Mouse (Mus musculus): ENCODE data around the gene Msantd3.

Gene Msantd3

DNA sequence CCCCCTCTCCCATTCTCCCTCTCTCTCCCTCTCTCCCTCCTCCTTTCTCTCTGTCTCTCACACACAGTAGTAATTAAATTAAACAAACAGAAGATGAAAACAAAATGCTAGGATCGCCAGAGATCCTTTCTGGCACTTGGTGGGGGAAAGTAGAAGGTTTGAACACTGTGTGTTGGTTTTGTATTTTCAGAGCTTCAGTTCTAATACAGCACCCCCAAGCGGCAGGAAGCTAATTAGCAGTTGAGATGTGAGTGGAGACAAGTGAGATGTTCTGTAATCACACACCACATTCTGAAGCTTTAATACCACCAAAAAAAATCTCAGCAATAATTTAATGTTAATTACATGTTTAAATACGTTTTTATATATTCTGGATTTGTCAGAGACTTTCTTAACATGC, 16.0 kb downstream of the Msantd3 start:
- DNase-seq: peak; percentile 68

DNA sequence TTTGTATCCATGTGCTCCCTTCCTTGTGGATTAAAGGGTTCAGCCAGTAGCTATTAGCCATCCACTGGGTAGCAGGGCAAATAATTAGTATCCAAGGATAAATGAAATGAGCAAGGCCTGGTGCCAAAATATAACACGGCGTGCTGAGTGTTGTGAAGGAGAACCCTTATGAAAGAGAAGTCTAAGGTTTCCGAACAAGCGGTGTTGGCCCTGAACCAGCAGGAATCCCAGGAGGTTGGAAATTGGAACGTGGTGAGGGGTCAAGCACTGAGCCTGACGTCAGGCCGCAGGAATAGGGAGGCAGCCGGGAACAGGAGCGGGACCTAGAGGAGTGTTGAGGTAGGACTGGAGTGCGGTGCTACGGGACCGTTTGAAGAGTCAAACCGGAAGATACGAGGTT, 19.9 kb downstream of the Msantd3 start:
- no peak for DNase-seq

DNA sequence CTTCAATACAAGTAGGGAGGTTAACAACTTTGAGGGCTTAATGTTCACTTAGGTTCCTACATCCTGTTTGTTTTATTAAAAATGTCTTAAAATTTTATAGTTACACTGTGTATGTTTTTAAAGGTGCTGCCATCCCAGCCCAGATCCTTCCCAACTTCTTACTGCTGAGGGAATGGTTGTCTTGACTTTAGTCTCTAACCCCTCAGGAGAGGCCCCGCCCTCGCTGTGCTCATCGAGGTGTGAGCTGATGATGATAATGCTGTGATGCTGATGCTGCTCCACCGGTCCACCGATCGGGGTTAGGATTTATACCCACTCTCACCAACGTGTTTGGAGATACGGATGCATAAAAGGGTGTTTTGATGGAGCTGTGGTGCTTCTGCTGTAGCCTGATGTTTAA, 22.1 kb downstream of the Msantd3 start:
- DNase-seq: no peak

DNA sequence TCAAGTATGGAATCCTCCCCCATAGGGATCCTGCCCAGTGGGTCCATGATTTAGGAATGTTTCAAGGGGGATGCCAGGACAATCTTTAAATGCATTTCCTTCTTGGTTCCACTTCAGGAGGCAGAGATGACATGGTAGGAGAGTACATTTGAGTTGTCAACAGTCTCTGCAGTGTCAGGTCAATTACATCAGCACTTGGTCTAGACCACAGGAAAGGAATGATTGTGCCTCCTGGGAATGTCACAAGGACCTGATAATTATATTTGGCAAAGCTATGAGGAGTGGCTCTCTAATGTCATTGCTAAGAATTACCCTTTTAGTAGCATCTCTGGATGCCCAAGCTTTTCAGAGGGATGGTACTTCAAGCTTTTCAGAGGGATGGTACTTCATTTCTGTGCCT, 25.2 kb downstream of the Msantd3 start:
- no peak for DNase-seq

DNA sequence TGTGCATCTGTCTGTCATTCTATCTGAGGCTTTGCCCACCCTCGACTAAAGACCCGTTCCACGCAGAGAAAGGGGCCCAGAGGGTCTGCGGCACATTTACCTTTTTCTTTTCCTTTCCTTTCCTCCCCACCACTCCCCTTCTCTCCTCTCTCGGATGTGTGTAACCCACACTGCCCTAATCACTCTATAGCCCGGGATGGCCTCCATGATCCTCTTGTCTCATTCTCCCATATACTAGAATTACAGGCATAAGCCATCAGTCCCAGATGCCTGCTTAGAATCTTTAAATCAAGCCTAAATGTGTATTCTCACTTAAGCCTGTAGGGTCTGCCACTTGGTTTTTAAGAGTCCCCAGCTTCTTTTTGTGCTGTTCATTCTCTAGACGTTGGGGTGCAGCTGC, 36.6 kb downstream of the Msantd3 start:
- no peak for DNase-seq

DNA sequence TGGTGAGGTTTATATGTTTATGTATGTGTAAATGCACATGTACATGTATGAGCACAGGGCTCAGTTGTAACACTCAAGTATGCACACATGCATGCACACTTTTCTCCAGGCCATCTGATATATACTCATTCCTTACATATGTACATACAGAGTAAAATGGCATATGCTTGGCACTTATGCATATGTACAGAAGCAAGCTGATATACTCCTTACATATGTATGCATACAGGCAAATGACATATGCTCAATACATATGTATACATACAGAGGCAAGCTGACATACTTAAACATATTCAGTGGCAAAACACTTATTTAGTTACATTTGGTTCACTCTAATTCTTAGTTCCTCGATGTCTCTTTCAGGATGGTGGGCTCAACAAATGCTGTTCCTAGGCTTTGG, 38.1 kb downstream of the Msantd3 start:
- DNase-seq: no peak

DNA sequence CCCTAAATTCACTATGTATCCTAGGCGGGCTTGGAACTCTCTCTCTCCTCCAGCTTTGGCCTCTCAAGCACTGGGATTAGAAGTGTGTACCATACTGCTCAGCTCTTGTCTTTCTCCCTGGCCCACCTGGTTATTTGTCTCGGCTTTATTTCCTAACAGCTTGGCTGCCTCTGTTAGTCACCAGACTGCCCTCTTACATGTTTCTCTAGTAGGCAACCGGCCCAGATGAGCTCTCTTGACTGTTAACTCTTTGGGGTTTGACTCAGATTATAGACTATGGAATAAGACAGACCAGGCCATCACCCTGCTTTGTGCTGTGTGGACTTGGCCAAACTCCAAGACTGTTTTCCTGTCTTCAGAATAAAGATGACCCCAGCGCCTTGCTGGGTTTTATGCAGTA, 38.7 kb downstream of the Msantd3 start:
- no peak for DNase-seq

DNA sequence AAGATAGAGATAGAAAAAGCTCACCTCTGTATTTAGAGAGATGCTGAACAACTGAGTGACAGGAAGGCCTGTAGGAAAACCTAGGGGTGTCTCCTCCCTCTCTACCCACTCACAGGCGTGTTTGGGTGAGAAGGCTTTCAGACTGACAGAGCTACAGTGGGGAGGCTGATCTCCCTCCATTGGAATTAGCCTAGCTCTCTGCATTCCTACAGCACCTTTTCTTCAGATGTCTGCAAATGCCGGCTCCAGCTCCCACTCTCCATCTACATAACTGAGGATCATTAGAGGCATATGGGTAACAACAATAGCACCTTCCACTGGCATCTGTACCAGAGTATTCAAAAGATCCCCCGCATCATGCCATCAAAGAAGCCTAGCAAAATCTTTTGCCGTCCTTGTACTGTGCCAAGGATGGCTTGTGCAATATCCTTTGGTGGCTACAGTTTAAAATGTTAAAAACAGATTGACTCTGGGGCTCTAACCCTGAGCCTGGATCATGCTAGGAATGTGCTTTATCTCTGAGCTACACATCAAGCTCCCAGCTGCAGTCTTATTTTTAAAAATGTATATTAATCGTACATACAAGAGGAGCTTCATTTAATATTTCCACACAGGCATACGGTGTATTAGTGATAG, 39.9 kb downstream of the Msantd3 start:
- no peak for DNase-seq

DNA sequence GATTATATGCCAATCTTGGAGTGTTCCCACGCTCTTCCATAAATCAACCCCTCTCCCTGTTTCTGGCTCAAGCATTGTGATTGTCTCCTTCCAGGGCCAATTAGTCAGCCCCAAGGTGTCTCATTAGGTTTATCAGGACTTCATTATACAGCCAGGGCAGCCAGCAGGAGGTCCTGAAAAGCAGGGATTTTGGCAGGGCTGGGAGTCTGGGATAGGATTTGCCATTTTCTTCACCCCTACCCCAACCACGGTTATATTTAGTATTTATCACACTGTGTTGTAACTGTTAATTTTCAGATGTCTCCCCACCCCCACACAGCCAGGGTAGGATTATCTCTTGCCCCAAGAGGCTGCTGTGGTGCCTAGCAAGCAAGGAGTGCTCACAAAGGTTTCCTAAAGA, 41.5 kb downstream of the Msantd3 start:
- DNase-seq: no peak

DNA sequence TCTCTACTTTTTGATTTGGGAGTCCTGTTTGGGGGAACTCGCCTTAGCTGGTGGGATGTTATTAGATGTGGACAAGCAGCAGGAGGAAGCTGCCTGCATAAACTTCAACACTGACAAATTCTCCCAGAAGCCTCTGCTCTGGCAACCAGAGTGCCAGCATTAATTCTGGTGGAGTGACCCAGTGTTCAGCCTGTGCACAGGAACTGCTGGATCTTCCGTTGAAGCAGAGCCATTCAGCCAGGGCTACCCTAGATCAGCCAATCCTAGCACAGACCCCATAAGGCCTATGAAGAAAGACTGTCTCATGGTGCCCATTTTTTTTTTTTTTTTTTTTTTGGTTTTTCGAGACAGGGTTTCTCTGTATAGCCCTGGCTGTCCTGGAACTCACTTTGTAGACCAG, 42.3 kb downstream of the Msantd3 start:
- DNase-seq: no peak

DNA sequence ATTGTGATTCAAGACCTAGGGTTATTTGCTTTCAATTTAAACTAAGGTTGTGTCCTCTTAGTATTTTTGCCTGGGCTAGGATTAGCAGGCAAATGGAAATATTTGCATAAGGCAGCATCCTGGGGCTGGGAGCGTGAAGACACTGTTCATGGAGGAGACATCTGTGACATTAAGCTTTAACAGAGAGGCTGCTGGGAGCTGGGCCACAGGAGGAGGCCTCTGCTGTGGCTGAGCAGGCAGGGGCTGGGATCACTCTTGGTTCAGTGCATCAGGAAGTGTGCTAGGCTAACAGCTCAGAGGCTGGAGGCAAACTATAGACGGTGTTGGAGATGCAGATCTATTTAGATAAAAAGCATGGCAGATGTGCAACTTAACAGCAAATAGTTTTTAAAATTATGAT, 43.2 kb downstream of the Msantd3 start:
- no peak for DNase-seq

DNA sequence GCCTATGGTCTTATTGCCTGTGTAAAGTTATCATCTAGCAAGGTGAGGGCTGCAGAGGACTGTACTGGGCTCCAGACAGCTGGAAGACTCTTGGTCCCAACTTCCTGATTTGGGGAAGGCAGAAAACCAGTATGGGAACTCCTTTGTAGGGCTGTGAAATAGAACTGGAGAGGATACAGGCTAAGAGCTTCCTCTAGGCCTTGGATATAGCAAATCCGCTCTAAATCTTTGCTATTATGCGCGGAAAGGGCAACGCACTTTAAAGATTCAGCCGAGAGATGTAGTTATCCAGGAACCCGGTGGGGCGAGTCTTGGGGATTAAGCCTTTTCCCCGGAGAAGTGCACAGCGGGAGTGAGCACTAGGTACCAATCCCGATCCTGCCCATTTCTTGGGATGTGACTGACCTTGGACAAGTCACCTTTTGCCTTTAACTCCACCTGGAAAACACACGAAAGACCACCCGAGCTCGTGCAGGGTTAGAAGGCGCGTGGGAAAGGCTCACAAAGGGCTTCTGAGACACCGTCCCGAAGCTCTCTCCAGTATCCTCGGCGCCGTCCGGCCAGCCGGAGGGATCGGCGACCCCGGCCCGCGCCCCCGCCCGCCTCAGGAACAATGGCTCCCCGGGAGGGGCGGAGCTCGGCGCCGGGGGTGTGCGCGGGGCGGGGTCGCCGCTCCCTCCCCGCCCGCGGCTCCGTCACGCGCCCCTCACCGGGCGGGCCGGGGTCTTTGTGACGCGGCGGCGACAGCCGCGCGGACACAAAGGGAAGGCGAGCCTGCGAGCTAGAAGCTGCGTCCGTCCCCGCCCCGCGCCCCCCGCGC, 44.9 kb downstream of the Msantd3 start, which contains the start of gene Tmeff1:
TSS of gene Tmeff1 (plus strand) at position 754 of the 820 bp plus-strand sequence.
- peak; percentile 53 for DNase-seq

DNA sequence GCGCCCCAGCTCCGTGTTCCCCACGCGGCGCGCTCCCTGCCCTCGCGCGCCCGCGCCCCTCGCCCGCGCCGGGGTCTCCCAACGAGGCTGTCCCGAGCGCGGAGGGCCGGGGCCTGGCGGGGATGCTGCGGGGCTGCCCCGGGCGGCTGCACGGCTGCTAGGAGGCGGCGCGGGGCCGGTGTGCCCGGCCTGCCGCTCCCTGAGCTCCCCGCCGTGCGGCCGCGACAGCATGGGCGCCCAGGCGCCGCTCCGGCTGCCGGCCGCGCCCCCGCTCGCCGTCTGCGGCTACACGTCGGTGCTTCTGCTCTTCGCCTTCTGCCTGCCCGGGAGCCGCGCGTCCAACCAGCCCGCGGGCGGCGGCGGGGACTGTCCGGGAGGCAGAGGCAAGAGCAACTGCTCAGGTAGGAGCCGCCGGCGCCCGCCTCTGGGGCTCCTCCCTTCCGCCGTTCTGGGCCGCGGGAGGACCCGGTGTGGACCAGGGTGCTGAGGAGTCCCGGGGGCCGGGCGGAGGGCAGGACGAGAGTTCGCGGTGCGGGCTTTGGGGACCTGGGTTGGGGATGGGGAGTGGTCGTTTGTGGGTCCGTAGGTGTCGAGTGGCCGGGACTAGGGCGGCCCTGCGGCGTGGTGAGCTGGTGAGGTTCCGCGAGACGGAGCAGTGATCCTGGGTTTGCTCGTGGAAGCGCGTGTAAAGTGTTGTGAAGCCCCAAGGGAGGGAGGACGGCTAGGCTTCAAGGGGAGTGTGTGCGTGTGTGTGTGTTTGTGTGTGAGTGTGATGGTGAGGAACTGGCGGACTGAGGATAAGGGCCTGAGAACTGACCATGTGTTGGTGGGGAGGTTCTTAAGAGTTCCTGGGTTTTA, 45.7 kb downstream of the Msantd3 start:
- DNase-seq: peak; percentile 57

DNA sequence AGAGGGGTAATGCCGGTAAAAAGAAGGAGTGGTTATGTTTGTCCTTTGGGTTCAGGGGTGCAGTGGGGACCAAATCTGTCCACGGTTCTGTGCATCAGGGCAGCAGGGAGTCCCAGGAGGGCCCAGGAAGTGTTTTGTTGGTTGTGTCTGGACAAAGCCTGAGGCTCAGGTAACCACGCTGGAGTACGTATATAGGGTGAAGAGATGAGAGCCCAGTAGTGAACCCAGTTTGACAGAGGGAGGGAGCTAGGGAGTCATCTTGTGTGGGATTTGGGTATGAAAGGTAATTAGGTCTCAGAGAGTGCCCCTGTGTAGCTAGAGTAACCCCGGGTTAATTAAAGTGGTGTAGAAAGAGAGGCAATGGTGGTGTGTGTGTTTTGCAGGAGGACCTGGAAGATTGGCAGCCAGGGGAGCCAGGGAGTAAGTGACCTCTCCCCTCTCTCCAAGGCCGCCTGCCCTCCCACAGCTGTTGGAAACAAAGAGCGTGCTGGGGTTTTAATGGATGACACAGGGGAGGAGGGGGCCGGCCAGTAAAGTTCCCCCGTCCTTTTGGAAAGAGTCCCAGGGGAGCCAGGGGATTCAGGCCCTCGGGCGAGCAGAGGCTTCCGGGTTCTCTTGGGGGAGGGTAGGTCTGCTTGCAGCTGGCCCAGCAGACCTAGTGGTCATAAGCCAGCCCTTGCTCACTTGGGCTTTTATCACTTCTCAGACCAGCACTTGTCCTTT, 46.5 kb downstream of the Msantd3 start:
- peak; percentile 28 for DNase-seq

DNA sequence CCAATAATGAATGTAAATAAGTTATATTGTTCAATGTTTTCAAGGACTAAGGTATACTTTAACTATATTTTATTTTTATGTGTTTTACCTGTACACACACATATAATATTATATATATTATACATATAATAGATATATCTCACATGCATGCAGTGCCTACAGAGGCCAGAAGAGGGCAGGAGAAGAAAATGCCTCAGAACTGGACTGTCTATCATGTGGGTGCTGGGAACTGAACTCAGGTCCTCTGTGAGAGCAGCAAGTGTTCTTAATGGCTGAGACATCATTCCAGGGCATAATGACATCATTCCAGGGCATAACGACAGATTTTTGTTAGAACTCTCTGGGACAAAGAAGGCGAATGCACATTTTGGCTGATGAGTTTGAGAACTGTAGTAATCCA, 47.8 kb downstream of the Msantd3 start:
- DNase-seq: no peak

DNA sequence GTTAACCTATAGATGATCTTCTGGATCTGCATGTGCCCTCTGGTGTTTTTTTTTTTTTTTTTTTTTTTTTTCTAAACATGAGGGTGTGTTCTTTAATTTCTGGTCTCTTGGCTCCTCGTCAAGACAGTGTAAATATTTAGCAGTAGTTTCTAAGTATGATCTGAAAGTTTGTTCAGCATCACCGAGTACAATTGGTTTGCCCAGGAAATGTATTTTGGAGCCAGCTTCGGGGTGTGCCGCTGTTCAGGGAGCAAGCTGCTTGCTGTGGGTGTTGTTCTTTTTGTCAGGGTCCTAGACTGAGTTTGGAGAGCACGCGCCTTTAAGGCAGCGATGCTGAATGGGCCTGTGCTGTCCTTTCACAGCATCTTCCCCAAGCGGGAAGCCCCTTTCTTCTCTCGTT, 48.8 kb downstream of the Msantd3 start:
- DNase-seq: peak; percentile 57

DNA sequence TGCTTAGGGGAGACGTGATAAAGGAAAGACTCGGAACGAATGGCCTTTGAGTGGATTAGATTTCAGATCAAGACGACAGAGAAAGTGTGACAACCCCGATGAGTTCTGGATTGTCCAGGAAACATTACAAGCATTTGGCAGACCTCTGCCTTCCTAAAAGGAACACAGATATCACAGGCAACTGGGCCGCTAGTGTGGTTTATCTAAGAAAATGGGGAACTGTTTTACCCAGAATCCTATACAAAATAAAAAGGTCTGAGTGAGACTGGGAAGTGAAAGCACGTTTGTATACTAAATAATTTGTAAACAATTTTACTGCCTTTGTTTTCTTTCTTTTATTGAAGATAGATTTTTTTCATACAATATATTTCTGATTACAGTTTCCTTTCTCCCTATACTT, 51.1 kb downstream of the Msantd3 start:
- no peak for DNase-seq

DNA sequence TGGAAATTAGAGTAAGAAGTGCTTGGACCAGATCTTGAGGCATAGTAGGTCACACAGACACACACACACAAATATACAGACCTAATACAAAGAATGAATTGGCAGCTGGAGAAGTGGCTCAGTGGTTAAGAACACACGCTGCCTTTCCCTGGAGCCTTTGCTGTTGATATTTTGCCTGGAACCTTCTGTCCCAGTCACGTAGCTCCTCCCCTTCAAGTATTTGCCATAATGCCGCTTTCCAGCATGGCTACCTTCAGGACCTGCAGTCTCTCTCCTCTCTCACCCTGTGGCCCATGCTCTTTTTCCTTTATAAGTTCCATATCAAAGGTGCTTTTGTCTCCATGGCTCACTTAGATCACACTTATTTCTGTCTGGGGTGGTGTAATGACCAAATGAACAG, 51.7 kb downstream of the Msantd3 start:
- no peak for DNase-seq

DNA sequence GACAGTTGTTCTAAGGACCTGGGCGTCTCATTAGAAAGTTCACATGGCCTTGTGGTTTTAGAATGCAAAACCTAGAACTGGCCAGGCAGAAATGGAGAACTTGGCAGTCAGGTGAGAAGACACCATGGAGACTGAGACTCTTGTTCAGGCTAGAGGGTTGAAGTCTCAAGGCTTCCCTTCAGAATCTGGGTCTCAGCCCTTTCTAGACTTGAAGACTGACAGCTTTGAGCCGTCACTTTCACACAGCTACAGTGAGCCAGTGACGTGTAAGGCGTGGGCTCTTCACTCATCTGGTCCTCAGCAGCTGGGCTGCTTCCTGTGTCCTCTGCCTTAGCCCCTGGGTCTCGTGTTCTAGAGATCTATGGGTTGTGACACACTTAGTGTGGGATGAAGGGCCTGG, 52.6 kb downstream of the Msantd3 start:
- DNase-seq: no peak

DNA sequence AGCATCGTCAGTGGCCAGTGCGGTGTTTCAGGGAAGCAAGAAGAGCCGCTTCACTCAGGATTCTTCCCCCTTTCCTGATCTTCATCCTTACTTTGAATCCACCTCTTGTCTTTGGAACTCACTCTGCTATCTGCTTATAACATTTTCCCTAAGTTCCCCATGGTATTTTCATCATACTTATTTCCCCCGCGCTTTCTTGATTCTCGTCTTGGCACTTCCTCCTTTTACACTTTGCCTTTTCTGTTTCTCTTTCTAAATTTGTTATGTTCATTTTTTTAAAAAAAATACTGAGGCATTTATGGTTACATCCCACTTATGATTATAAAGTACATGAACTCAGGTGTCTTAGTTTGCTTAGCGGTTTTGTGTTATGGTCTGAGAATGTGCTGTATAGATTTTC, 53.1 kb downstream of the Msantd3 start:
- DNase-seq: no peak

DNA sequence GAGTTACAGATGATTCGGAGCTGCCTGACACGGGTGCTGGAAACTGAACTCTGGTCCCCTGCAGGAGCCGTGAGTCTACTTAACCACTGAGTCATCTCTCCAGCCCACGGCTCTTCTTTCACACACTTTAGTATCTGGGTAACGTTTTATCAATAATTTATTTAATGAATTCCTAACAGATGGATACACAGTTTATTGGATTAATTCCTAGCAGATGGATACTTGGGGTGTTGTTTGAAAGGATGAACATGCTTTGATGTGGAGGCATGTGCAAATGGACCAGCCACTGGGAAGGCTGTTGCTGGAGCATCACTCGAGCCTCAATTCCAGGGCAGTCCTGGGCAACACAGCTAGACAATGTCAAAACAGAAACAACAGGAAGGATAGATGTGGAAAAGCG, 56.4 kb downstream of the Msantd3 start:
- DNase-seq: no peak

DNA sequence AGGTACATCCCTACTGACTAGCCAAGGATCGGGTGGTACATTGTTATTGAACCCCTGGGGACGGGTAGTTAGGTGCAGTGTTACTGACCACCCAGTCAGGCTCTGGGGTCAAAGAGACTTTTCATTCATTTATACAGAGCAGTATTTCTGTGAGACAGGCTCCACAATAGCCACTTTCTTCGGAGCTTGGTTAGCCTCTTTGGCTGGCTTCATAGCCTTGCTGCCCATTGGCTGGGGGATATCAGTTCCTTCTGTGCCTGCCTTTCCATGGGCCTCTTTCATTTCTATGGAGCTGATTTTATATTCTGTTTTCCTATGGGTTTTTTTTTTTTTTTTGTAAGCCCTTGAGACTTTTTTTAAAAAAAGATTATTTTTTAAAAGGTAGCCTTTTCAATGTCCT, 65.9 kb downstream of the Msantd3 start:
- DNase-seq: no peak

DNA sequence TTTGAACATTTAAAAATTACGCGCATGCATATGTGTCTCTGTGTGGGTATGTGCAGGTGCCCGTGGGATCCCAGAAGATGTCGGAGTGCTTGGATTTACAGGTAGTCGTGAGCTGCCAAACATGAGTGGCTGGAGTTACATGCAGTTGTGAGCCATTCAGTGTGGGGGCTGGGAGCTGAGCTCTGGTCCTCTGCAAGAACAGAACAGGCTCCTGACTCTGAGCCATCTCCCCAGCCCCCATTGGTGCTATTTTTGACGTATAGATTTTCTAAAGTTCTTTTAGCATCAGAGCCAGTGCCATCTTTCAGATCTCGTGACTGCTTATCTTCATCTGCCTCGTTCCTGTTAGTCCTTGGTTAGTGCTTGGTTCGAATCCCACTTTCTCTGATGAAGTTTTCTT, 69.8 kb downstream of the Msantd3 start:
- no peak for DNase-seq

Measured in lung, postnatal 14 days (tissue).